Mouse (Mus musculus) stomach, postnatal 0 days (tissue): Measurements from ENCODE around the gene Asgr1. TPM values are rescaled to one million over a fixed set of nuclear protein-coding genes. Genes with fewer than 3 reads are reported as not detected.

Experiments used
- ATAC-seq: fragments of 200-750 bp; cut with Nextera tagmentation; 2 replicates; pipeline ENCODE4 v1.8.0; 2017; ENCODE audit not compliant: low FRiP score, low TSS enrichment
- DNase-seq: peaks from one replicate; pipeline ENCODE4 v3.0.0-alpha.2; 2016; ENCODE audit warnings: low spot score
- H3K27ac ChIP-seq: fragments of 300-500 bp; sonication (generic); replicated peaks from 2 replicates; pipeline ENCODE4 v1.5.1; 2014; ENCODE audit warnings: mild to moderate bottlenecking, control low read depth
- H3K27me3 ChIP-seq: fragments of 300-500 bp; sonication (generic); 2 replicates; pipeline ENCODE4 v1.6.1; 2014; ENCODE audit warnings: low read length; ENCODE audit not compliant: control insufficient read depth, insufficient read depth
- H3K36me3 ChIP-seq: fragments of 300-500 bp; sonication (generic); 2 replicates; pipeline ENCODE4 v1.6.1; 2014; ENCODE audit warnings: low read length, mixed read lengths; ENCODE audit not compliant: control insufficient read depth, insufficient read depth
- H3K4me1 ChIP-seq: fragments of 300-500 bp; sonication (generic); replicated peaks from 2 replicates; pipeline ENCODE4 v1.6.1; 2014; ENCODE audit warnings: antibody characterized with exemption; ENCODE audit not compliant: control insufficient read depth, insufficient read depth
- H3K4me2 ChIP-seq: fragments of 300-500 bp; sonication (generic); replicated peaks from 2 replicates; pipeline ENCODE4 v1.6.1; 2014; ENCODE audit warnings: low read depth, mild to moderate bottlenecking, control low read depth, moderate library complexity
- H3K4me3 ChIP-seq: fragments of 300-500 bp; sonication (generic); 2 replicates; pipeline ENCODE4 v1.5.1; 2014; ENCODE audit warnings: low read depth, low read length, control low read depth
- H3K9ac ChIP-seq: fragments of 300-500 bp; sonication (generic); 2 replicates; pipeline ENCODE4 v1.6.1; 2014; ENCODE audit warnings: mild to moderate bottlenecking, low read length, control low read depth, mixed read lengths
- H3K9me3 ChIP-seq: fragments of 300-500 bp; sonication (generic); 2 replicates; pipeline ENCODE4 v1.6.1; 2016; ENCODE audit warnings: low read length; ENCODE audit not compliant: control insufficient read depth
- CTCF ChIP-seq: IDR thresholded peaks from 2 replicates; pipeline ENCODE4 v1.5.1; 2016; ENCODE audit warnings: antibody characterized with exemption, low read depth, mild to moderate bottlenecking, moderate library complexity
- EP300 ChIP-seq: optimal IDR thresholded peaks from 2 replicates; pipeline ENCODE3; 2016; ENCODE audit warnings: antibody characterized with exemption
- WGBS: fragments of 180-500 bp; shearing (Covaris S2); extraction: QIAGEN DNeasy Blood & Tissue Kit; methylation state at CpG from one replicate; pipeline ENCODE4 v1.1.7; 2014; 5-methylcytosine and 5-hydroxymethylcytosine counted together
- polyA plus RNA-seq: library from polyadenylated mRNA; unstranded; fragments of >200 nt; fragmentation: Nextera tagmentation; extraction: Ambion mirVana; gene quantifications from 2 replicates; pipeline ENCODE4 v1.2.1, GENCODE M21; 2015

The Asgr1 gene
- polyA plus RNA-seq, 1 experiment from 2014 or later = 0.70 TPM

GRCm38 (mm10) chr11:70021264-70022132 is 32.4 kb upstream of the Asgr1 start:
- ATAC-seq (peak; percentile 84), DNase-seq (peak; percentile 99)
- no peaks in the 10 kb centered on the region for H3K27me3 ChIP-seq
- WGBS = 2% methylated on average over 39 of the region's 40 CpGs
- H3K4me1 ChIP-seq = 0 out of 2 replicates have a peak, but pooled peaks cover 6% of the 10 kb centered on the region
- peak overlapping the region; percentile 65 for H3K4me2 ChIP-seq
- peak overlapping the region; percentile 5; the same call in 1 of the 2 replicates for H3K27ac ChIP-seq
- H3K36me3 ChIP-seq = no peaks in the 10 kb centered on the region
- no peak for TF ChIP-seq EP300
- TF ChIP-seq CTCF = peak; percentile 25; the same call in 1 of the 2 replicates
- H3K4me3 ChIP-seq = peak overlapping the region; percentile 49
- H3K9me3 ChIP-seq = no peaks in the 10 kb centered on the region
- 0 out of 2 replicates have a peak overlapping the region, but pooled peaks have one; percentile 5 for H3K9ac ChIP-seq

DNA sequence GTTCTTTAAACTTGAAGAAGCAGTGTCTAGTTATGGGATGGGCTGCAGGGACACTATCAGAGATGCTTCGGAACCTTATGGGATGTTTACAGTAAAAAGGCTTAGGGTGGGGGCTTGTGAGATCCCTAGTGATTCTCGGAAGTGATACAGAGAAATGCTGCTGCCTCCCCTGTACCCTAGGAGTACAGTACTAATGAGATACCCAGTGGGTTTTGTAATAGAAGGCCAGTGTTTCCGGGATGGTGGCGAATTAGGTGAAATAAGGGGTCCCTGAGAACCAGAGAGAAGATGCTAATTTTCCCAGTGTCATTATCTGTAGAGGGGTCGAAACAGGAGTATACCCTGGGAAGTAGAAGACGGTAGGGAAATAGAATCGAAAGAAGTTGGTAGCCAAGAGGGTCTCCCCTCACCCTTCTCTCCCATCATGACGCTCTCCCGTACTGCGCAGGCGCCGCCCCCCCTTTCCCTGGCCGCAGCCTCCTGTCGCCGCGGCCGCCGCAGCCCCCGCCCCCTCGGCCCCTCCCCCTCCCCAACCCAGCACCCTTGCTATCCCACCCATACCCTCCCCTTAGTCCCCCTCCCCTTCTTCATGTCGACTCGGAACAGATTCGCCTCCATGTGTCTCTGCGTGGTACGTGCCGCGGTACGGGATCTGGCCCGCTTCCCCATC is 30.3 kb upstream of the Asgr1 start:
- Histone ChIP-seq H3K4me2 (peak overlapping the region; percentile 47), H3K4me1 (0 out of 2 replicates have a peak, but pooled peaks cover 4% of the 10 kb centered on the region), H3K27me3 (no peaks in the 10 kb centered on the region), H3K27ac (no peak overlapping the region; the same call in 1 of the 2 replicates), H3K4me3 (peak overlapping the region; percentile 28), H3K36me3 (no peaks in the 10 kb centered on the region), H3K9ac (no peak overlapping the region; the same call in 1 of the 2 replicates), H3K9me3 (no peaks in the 10 kb centered on the region)
- 6% methylated on average over 24 of the region's 29 CpGs for WGBS
- DNase-seq (no peak), ATAC-seq (no peak)
- no peak for TF ChIP-seq EP300
- no peak for TF ChIP-seq CTCF

- Histone ChIP-seq H3K4me1 (0 out of 2 replicates have a peak, but pooled peaks cover 4% of the 10 kb centered on the region), H3K27ac (peak overlapping the region; percentile 8; the same call in 1 of the 2 replicates), H3K9me3 (no peaks in the 10 kb centered on the region), H3K4me3 (peak overlapping the region; percentile 28), H3K4me2 (peak overlapping the region; percentile 47), H3K9ac (no peak overlapping the region; the same call in 1 of the 2 replicates), H3K36me3 (no peaks in the 10 kb centered on the region), H3K27me3 (no peaks in the 10 kb centered on the region)
- DNase-seq (no peak), ATAC-seq (no peak)
- no peak for TF ChIP-seq EP300
- TF ChIP-seq CTCF = no peak
- 15% methylated on average over 6 of the region's 6 CpGs for WGBS
Measured at GRCm38 (mm10) chr11:70024151-70024514, 29.8 kb upstream of the Asgr1 start.

DNA sequence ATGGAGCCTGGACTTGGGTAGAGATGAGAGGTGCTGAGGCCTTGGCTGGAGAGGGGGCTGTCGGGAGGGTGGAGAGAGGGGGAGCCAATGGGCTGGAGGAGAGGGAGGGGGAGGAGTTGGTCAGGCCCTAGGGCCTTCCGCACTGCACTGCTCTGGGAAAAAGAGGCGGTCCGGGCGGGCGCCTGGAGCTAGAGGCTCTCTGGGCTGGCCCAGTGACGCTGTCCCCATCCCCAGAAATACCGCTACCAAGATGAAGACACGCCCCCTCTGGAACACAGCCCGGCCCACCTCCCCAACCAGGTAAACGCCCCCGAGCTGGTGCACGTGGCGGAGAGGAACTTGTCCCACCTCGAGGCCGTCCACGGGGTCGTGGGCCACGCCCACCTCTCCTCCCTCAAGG is 27.2 kb upstream of the Asgr1 start:
- 2% methylated on average over 16 of the region's 19 CpGs for WGBS
- H3K4me2 ChIP-seq = peak overlapping the region; percentile 56
- ATAC-seq (peak; percentile 63), DNase-seq (peak; percentile 54)
- TF ChIP-seq EP300 (no peak), CTCF (no peak)
- peak overlapping the region; percentile 59; the same call in 1 of the 2 replicates for H3K27ac ChIP-seq
- H3K4me1 ChIP-seq = peaks cover 7% of the 10 kb centered on the region; the same call in 1 of the 2 replicates
- no peaks in the 10 kb centered on the region for H3K9me3 ChIP-seq
- H3K36me3 ChIP-seq = peaks cover 7% of the 10 kb centered on the region
- no peaks in the 10 kb centered on the region for H3K27me3 ChIP-seq
- H3K9ac ChIP-seq = peak overlapping the region; percentile 5; the same call in 1 of the 2 replicates
- H3K4me3 ChIP-seq = peak overlapping the region; percentile 30

GRCm38 (mm10) chr11:70027397-70027796 is 26.5 kb upstream of the Asgr1 start:
- Histone ChIP-seq H3K9me3 (no peaks in the 10 kb centered on the region), H3K27ac (peak overlapping the region; percentile 59; the same call in 1 of the 2 replicates), H3K4me1 (peaks cover 7% of the 10 kb centered on the region; the same call in 1 of the 2 replicates), H3K9ac (peak overlapping the region; percentile 23; the same call in 1 of the 2 replicates), H3K4me2 (peak overlapping the region; percentile 56), H3K4me3 (no peak overlapping the region), H3K36me3 (peaks cover 7% of the 10 kb centered on the region), H3K27me3 (no peaks in the 10 kb centered on the region)
- 35% methylated on average over 9 of the region's 9 CpGs for WGBS
- no peak for ATAC-seq
- no peak for DNase-seq
- TF ChIP-seq EP300 (no peak), CTCF (no peak)
